Mouse (Mus musculus): ENCODE measurements around the gene D16Ertd472e. TPM values are rescaled to one million over a fixed set of nuclear protein-coding genes. Genes with fewer than 3 reads are reported as not detected.

Gene D16Ertd472e
- 14.2 and 16.8 TPM in 2 replicates for polyA plus RNA-seq (2011; ENCODE audit: insufficient read depth, insufficient read length, low read depth, missing spikeins)

DNA sequence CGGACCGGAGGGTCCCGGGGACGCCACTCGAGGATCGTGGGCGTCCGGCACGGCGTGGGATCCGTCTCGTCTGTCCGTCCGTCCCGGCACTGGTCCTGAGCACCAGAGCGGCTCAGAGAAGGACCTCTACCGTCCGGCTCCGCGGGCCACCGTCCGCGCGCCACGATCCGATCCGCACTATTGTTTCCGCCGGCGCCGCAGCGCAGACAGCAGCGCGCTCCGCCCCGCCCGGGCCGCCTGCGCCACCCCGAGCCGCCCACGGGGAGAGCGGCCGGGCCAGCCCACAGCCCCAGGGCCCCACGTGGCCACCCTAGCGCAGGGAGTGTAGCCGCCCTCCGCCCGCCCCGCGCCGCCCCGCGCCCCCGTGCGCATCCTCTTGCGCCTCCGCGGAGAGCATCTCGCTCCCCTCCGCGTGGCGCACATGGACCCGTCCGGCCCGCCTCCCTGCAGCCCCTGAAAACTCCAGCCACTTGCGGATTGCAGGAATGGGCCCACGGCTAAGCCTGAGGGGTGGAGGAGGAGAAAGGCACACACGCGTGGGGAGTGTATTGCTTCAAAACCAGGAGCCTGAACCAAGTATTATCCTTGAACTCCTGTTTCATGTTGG, at the start of gene D16Ertd472e:
Gene D16Ertd472e (minus strand): TSS at position 231 of the 607 bp plus-strand sequence.
- Histone ChIP-seq H3K9me3 (replicated peaks; ENCODE audit: control insufficient read depth, insufficient read depth, low read length, poor library complexity, severe bottlenecking) (peaks cover 6% of the 10 kb centered on the region), H3K4me3 (ENCODE audit: low read depth, low read length) (peak within 1 kb of the TSS; percentile 89), H3K27ac (ENCODE audit: insufficient read depth, low read length) (no peak within 1 kb of the TSS), H3K9ac (ENCODE audit: low read depth, poor library complexity, severe bottlenecking) (peak within 1 kb of the TSS; percentile 90), H3K4me1 (ENCODE audit: control insufficient read depth, insufficient read depth, low read length) (no peaks in the 10 kb centered on the region), H3K27me3 (ENCODE audit: control insufficient read depth, insufficient read depth, low read length, poor library complexity, severe bottlenecking) (no peaks in the 10 kb centered on the region), H3K36me3 (ENCODE audit: control insufficient read depth, insufficient read depth, low read length, poor library complexity, severe bottlenecking) (peaks cover 10% of the 10 kb centered on the region; the same call in 1 of the 2 replicates)
- TF ChIP-seq EP300 (IDR thresholded peaks at IDR 0.05; ENCODE audit: insufficient read depth, low read depth, low read length) (no peak), CTCF (IDR thresholded peaks at IDR 0.05; ENCODE audit: low read depth, low read length) (no peak), POLR2A (IDR thresholded peaks at IDR 0.05; ENCODE audit: insufficient read depth, low read length) (no peak)

DNA sequence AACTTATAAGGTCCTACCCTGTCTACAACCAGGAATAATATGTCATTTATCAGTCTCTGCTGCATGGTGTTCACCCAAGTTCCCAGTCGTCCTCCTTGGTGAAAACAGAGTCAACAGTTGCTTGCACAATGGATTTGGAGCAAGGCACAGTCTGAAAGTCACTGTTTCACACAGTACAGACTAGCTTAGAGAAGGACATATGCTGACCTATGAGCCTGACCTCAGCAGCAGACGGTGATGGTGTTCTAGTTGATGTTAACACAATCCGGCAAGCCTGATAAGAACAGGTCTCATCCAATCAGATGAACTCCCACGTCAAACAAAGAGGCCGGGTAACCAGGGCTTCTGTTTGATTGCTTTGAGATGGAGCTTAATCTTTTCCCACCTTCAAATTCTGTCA, 46.2 kb upstream of the D16Ertd472e start:
- Histone ChIP-seq H3K9ac (ENCODE audit: low read depth, poor library complexity, severe bottlenecking) (no peak overlapping the region), H3K27ac (ENCODE audit: insufficient read depth, low read length) (no peak overlapping the region), H3K9me3 (replicated peaks; ENCODE audit: control insufficient read depth, insufficient read depth, low read length, poor library complexity, severe bottlenecking) (no peaks in the 10 kb centered on the region), H3K4me1 (ENCODE audit: control insufficient read depth, insufficient read depth, low read length) (no peaks in the 10 kb centered on the region), H3K27me3 (ENCODE audit: control insufficient read depth, insufficient read depth, low read length, poor library complexity, severe bottlenecking) (no peaks in the 10 kb centered on the region; the same call in 1 of the 2 replicates), H3K36me3 (ENCODE audit: control insufficient read depth, insufficient read depth, low read length, poor library complexity, severe bottlenecking) (no peaks in the 10 kb centered on the region), H3K4me3 (ENCODE audit: low read depth, low read length) (no peak overlapping the region)
- no peak for TF ChIP-seq EP300 (IDR thresholded peaks at IDR 0.05; ENCODE audit: insufficient read depth, low read depth, low read length)

DNA sequence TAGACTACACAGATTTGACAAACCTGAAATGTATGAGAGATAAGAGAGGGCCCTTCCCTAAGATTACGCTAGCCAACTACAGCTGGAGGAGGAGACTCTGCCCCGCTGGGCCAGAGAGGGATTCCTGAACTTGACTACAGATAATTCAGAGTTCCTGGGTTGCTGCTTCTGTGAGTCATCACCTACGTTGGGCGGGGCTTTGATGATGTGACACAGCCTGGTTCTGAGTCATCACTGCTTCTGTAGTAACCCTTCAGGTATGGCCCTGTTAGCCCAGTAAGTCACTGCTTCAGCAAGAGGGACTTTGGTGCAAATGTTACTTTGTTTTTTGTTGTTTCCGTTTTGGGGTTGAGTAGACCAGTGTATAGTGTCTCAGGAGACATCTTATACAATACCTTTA, 42.9 kb upstream of the D16Ertd472e start:
- Histone ChIP-seq H3K4me1 (ENCODE audit: control insufficient read depth, insufficient read depth, low read length) (no peaks in the 10 kb centered on the region), H3K4me3 (ENCODE audit: low read depth, low read length) (no peak overlapping the region), H3K36me3 (ENCODE audit: control insufficient read depth, insufficient read depth, low read length, poor library complexity, severe bottlenecking) (no peaks in the 10 kb centered on the region), H3K27ac (ENCODE audit: insufficient read depth, low read length) (no peak overlapping the region), H3K27me3 (ENCODE audit: control insufficient read depth, insufficient read depth, low read length, poor library complexity, severe bottlenecking) (no peaks in the 10 kb centered on the region), H3K9me3 (replicated peaks; ENCODE audit: control insufficient read depth, insufficient read depth, low read length, poor library complexity, severe bottlenecking) (peaks cover 9% of the 10 kb centered on the region), H3K9ac (ENCODE audit: low read depth, poor library complexity, severe bottlenecking) (no peak overlapping the region)
- TF ChIP-seq CTCF (IDR thresholded peaks at IDR 0.05; ENCODE audit: low read depth, low read length), result no peak
- TF ChIP-seq POLR2A (IDR thresholded peaks at IDR 0.05; ENCODE audit: insufficient read depth, low read length), result no peak
- TF ChIP-seq EP300 (IDR thresholded peaks at IDR 0.05; ENCODE audit: insufficient read depth, low read depth, low read length), result no peak

DNA sequence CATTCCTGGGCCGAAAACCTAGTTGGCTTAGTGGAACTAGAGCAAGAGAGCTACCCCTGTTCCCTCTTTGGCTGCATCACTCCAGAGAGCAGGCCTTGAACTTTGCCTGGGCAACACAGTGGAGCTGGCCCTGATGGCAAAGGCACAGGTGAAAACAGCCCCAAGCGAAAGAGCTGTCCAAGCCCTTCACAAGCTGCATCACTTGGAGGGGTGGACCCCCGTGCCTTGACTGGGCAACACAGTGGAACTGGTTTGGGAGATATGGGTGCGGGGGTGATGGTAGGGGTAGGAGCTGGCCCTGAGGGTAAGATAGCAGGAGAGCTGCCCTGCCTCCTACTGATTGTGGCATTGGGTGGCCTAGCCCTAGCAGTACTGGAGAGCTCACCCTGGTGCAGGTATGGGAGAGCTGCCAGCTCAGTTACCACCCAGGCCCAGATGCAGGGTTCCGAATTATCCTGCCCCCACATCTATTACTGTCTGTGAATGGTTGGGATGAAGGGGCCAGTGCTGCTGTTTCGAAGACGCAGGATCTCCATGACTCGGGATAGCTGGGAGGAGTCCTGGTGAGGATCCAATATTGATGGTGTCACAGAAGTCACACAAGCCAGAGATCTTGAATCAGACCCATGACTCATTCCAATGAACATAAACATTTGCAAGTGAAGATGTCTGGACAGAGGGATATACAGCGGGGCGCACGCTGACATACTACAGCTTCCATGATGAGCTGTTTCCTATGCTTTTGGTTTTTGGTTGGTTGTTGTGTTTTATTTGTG, 41.4 kb upstream of the D16Ertd472e start:
- Histone ChIP-seq H3K27ac (ENCODE audit: insufficient read depth, low read length) (no peak overlapping the region), H3K4me1 (ENCODE audit: control insufficient read depth, insufficient read depth, low read length) (no peaks in the 10 kb centered on the region), H3K36me3 (ENCODE audit: control insufficient read depth, insufficient read depth, low read length, poor library complexity, severe bottlenecking) (no peaks in the 10 kb centered on the region), H3K27me3 (ENCODE audit: control insufficient read depth, insufficient read depth, low read length, poor library complexity, severe bottlenecking) (no peaks in the 10 kb centered on the region), H3K9ac (ENCODE audit: low read depth, poor library complexity, severe bottlenecking) (no peak overlapping the region), H3K9me3 (replicated peaks; ENCODE audit: control insufficient read depth, insufficient read depth, low read length, poor library complexity, severe bottlenecking) (peaks cover 9% of the 10 kb centered on the region), H3K4me3 (ENCODE audit: low read depth, low read length) (no peak overlapping the region)
- no peak for TF ChIP-seq CTCF (IDR thresholded peaks at IDR 0.05; ENCODE audit: low read depth, low read length)
- no peak for TF ChIP-seq POLR2A (IDR thresholded peaks at IDR 0.05; ENCODE audit: insufficient read depth, low read length)
- no peak for TF ChIP-seq EP300 (IDR thresholded peaks at IDR 0.05; ENCODE audit: insufficient read depth, low read depth, low read length)

DNA sequence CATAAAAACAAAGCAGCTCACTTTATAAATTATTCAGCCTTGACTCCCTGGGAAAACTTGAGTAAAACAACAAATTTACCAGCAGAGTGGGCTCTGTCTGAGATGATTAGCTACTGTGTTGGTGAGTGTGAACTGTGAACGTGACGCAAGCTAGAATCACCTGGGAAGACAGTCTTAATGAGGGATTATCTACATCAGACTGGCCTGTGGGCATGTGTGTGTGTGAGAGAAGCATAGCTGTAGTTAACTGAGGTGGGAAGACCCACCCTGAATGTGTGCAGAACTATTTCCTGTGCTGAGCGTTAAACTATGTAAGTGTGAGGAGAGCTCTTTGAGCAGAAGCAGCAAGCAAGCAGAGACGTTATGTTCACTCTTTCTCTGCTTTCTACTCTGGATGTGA, 29.7 kb upstream of the D16Ertd472e start:
- TF ChIP-seq EP300 (IDR thresholded peaks at IDR 0.05; ENCODE audit: insufficient read depth, low read depth, low read length), result no peak
- no peak overlapping the region for H3K4me3 ChIP-seq (ENCODE audit: low read depth, low read length)
- H3K27ac ChIP-seq (ENCODE audit: insufficient read depth, low read length), result no peak overlapping the region
- H3K9me3 ChIP-seq (replicated peaks; ENCODE audit: control insufficient read depth, insufficient read depth, low read length, poor library complexity, severe bottlenecking), result peaks cover 15% of the 10 kb centered on the region
- H3K9ac ChIP-seq (ENCODE audit: low read depth, poor library complexity, severe bottlenecking), result no peak overlapping the region
- no peaks in the 10 kb centered on the region for H3K27me3 ChIP-seq (ENCODE audit: control insufficient read depth, insufficient read depth, low read length, poor library complexity, severe bottlenecking)
- no peaks in the 10 kb centered on the region for H3K36me3 ChIP-seq (ENCODE audit: control insufficient read depth, insufficient read depth, low read length, poor library complexity, severe bottlenecking)
- no peaks in the 10 kb centered on the region for H3K4me1 ChIP-seq (ENCODE audit: control insufficient read depth, insufficient read depth, low read length)

DNA sequence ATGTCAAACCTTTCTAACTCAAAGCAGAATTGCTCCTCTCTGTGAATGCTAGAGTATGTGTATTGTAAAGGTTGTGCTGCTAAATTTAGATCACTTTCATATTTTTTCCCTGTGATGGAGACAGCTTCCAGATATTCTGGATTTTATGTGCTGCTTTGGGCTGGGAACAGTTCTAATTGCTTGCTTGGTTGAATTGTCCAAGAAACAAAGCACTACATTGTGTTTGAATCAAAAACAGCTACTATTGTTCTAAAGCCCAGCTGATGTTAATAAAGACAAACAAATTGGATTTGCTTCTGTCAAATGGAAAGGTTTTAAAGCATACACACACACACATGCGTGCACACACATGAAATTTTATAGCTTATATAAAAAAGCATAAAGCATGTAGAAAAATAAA, 22.4 kb upstream of the D16Ertd472e start:
- Histone ChIP-seq H3K27me3 (ENCODE audit: control insufficient read depth, insufficient read depth, low read length, poor library complexity, severe bottlenecking) (no peaks in the 10 kb centered on the region; the same call in 1 of the 2 replicates), H3K4me3 (ENCODE audit: low read depth, low read length) (no peak overlapping the region), H3K4me1 (ENCODE audit: control insufficient read depth, insufficient read depth, low read length) (no peaks in the 10 kb centered on the region), H3K9ac (ENCODE audit: low read depth, poor library complexity, severe bottlenecking) (no peak overlapping the region), H3K9me3 (replicated peaks; ENCODE audit: control insufficient read depth, insufficient read depth, low read length, poor library complexity, severe bottlenecking) (peaks cover 27% of the 10 kb centered on the region), H3K36me3 (ENCODE audit: control insufficient read depth, insufficient read depth, low read length, poor library complexity, severe bottlenecking) (no peaks in the 10 kb centered on the region), H3K27ac (ENCODE audit: insufficient read depth, low read length) (no peak overlapping the region)
- TF ChIP-seq EP300 (IDR thresholded peaks at IDR 0.05; ENCODE audit: insufficient read depth, low read depth, low read length), result no peak
- no peak for TF ChIP-seq CTCF (IDR thresholded peaks at IDR 0.05; ENCODE audit: low read depth, low read length)
